Mouse (Mus musculus): ENCODE data around the gene Kif7. TPM values are rescaled to one million over a fixed set of nuclear protein-coding genes. Genes with fewer than 3 reads are reported as not detected.

Kif7 gene
- total and polyA plus RNA-seq, 3 experiments, result 4.7 to 7.4 (median 7.1) TPM

DNA sequence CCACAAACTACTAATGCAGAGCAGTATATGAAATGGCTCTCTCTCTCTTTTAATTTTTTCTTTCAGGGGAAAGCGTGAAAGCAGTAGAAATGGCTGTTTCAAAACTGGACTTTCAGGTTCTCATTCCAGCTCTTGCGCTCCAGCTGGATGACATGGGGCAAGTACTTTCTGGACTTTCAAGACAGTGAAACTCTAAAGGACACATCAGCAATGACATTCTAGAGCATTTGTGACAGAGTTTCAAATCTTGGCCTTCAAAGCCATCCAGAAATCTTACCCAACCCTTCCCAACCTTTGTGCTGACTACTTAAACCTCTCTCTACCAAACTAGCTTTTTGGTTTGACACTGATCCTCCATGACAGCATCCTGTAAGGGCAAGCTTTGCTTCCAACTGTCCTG, 23.4 kb upstream of the Kif7 start:
- Histone ChIP-seq H3K27ac (ENCODE audit: insufficient read depth, low read depth) (no peak overlapping the region), H3K27me3 (replicated peaks) (no peaks in the 10 kb centered on the region), H3K9ac (ENCODE audit: insufficient read depth, low read depth) (no peak overlapping the region), H3K9me3 (replicated peaks; ENCODE audit: low read length) (no peaks in the 10 kb centered on the region), H3K79me2 (replicated peaks; ENCODE audit: control insufficient read depth, extremely low read depth, insufficient read depth, poor library complexity, severe bottlenecking) (no peaks in the 10 kb centered on the region), H3K36me3 (replicated peaks in 1 of 2; ENCODE audit: control insufficient read depth in 1 of 2, insufficient read depth in 1 of 2, low read length in 1 of 2) (peaks cover 12 to 50% of the 10 kb centered on the region in 2 experiments), H3K4me3 (replicated peaks in 1 of 3; ENCODE audit: low read depth in 2 of 3, low read length in 2 of 3, poor library complexity in 1 of 3) (no peak overlapping the region), H3K4me2 (ENCODE audit: insufficient read depth, low read depth, poor library complexity, severe bottlenecking) (no peak overlapping the region), H3K4me1 (ENCODE audit: control insufficient read depth in 1 of 2, insufficient read depth in 2 of 2) (peaks cover 0 to 5% of the 10 kb centered on the region in 2 experiments; a peak in 2 of 4 replicates)
- TF ChIP-seq USF2 (conservative IDR thresholded peaks at IDR 0.05; ENCODE audit: low read depth, low read length), result no peak
- no peak for TF ChIP-seq KAT2A (IDR thresholded peaks at IDR 0.05; ENCODE audit: insufficient replicate concordance, low read length)
- no peak for TF ChIP-seq TCF12 (IDR thresholded peaks at IDR 0.05; ENCODE audit: low read depth, low read length)
- no peak for TF ChIP-seq PAX5 (IDR thresholded peaks at IDR 0.05; ENCODE audit: low read length)
- no peak for TF ChIP-seq ZC3H11A (IDR thresholded peaks at IDR 0.05; ENCODE audit: low read depth, low read length)
- no peak for TF ChIP-seq GABPA (IDR thresholded peaks at IDR 0.05; ENCODE audit: insufficient replicate concordance, low read depth, low read length)
- TF ChIP-seq MXI1 (IDR thresholded peaks at IDR 0.05; ENCODE audit: low read depth, low read length), result no peak
- TF ChIP-seq CHD1 (IDR thresholded peaks at IDR 0.05; ENCODE audit: low read depth, low read length), result no peak
- no peak for TF ChIP-seq ZMIZ1 (IDR thresholded peaks at IDR 0.05; ENCODE audit: low read depth, low read length)
- TF ChIP-seq E2F4 (IDR thresholded peaks at IDR 0.05; ENCODE audit: insufficient replicate concordance, low read depth, low read length), result no peak
- no peak for TF ChIP-seq NRF1 (IDR thresholded peaks at IDR 0.05; ENCODE audit: low read depth, low read length)
- no peak for TF ChIP-seq POLR2AphosphoS2 (IDR thresholded peaks at IDR 0.05; ENCODE audit: low read depth, low read length)
- no peak for TF ChIP-seq EP300 (IDR thresholded peaks at IDR 0.05; ENCODE audit: low read length)
- no peak for TF ChIP-seq UBTF (IDR thresholded peaks at IDR 0.05; ENCODE audit: low read depth, low read length)
- no peak for TF ChIP-seq CHD2 (IDR thresholded peaks at IDR 0.05; ENCODE audit: low read length)
- in situ Hi-C loops (cut with MboI; ENCODE audit: low pct_ligation_motif_present, low pct_unique_long_range_greater_than_20kb, low sequenced_read_pairs) (no loop called here), dilution Hi-C loops (cut with MboI; ENCODE audit: extremely low pct_ligation_motif_present, extremely low pct_unique_long_range_greater_than_20kb, low sequenced_read_pairs) (no loop called here)
- no peak for DNase-seq (ENCODE audit: extremely low read depth)

- Histone ChIP-seq H3K27me3 (replicated peaks) (peaks cover 2% of the 10 kb centered on the region), H3K36me3 (replicated peaks in 1 of 2; ENCODE audit: control insufficient read depth in 1 of 2, insufficient read depth in 1 of 2, low read length in 1 of 2) (peaks cover 12 to 50% of the 10 kb centered on the region in 2 experiments), H3K9ac (ENCODE audit: insufficient read depth, low read depth) (no peak overlapping the region), H3K4me1 (ENCODE audit: control insufficient read depth in 1 of 2, insufficient read depth in 2 of 2) (no peaks in the 10 kb centered on the region), H3K27ac (ENCODE audit: insufficient read depth, low read depth) (no peak overlapping the region), H3K4me3 (replicated peaks in 1 of 3; ENCODE audit: low read depth in 2 of 3, low read length in 2 of 3, poor library complexity in 1 of 3) (no peak overlapping the region), H3K4me2 (ENCODE audit: insufficient read depth, low read depth, poor library complexity, severe bottlenecking) (no peak overlapping the region), H3K79me2 (replicated peaks; ENCODE audit: control insufficient read depth, extremely low read depth, insufficient read depth, poor library complexity, severe bottlenecking) (no peaks in the 10 kb centered on the region), H3K9me3 (replicated peaks; ENCODE audit: low read length) (no peaks in the 10 kb centered on the region)
- dilution Hi-C loops (cut with MboI; ENCODE audit: extremely low pct_ligation_motif_present, extremely low pct_unique_long_range_greater_than_20kb, low sequenced_read_pairs), result no loop called here
- TF ChIP-seq USF1 (IDR thresholded peaks at IDR 0.05; ENCODE audit: low read depth, low read length), result no peak
- TF ChIP-seq JUND (conservative IDR thresholded peaks at IDR 0.05; ENCODE audit: low read depth, low read length), result no peak
- no peak for TF ChIP-seq RAD21 (IDR thresholded peaks at IDR 0.05; ENCODE audit: low read depth, low read length)
- TF ChIP-seq ZNF384 (IDR thresholded peaks at IDR 0.05; ENCODE audit: low read depth, low read length), result no peak
- TF ChIP-seq KAT2A (IDR thresholded peaks at IDR 0.05; ENCODE audit: insufficient replicate concordance, low read length), result no peak
- TF ChIP-seq NELFE (IDR thresholded peaks at IDR 0.05; ENCODE audit: low read depth, low read length), result no peak
- no peak for TF ChIP-seq USF2 (conservative IDR thresholded peaks at IDR 0.05; ENCODE audit: low read depth, low read length)
- no peak for TF ChIP-seq NRF1 (IDR thresholded peaks at IDR 0.05; ENCODE audit: low read depth, low read length)
- no peak for TF ChIP-seq MEF2A (IDR thresholded peaks at IDR 0.05; ENCODE audit: borderline replicate concordance, low read depth, low read length)
- no peak for TF ChIP-seq BHLHE40 (IDR thresholded peaks at IDR 0.05; ENCODE audit: low read depth, low read length)
- no peak for TF ChIP-seq CHD2 (IDR thresholded peaks at IDR 0.05; ENCODE audit: low read length)
- TF ChIP-seq POLR2A (IDR thresholded peaks at IDR 0.05; ENCODE audit: low read depth, low read length), result no peak
- no peak for TF ChIP-seq CTCF (conservative IDR thresholded peaks at IDR 0.05 in 1 of 2, IDR thresholded peaks at IDR 0.05 in 1 of 2; ENCODE audit: low read depth in 2 of 2, low read length in 2 of 2)
- TF ChIP-seq RCOR1 (conservative IDR thresholded peaks at IDR 0.05; ENCODE audit: low read depth, low read length), result no peak
- DNase-seq (ENCODE audit: extremely low read depth), result no peak
- in situ Hi-C loops (cut with MboI; ENCODE audit: low pct_ligation_motif_present, low pct_unique_long_range_greater_than_20kb, low sequenced_read_pairs), result no loop called here
Observed at GRCm38 (mm10) chr7:79736511-79736910, 21.0 kb upstream of the Kif7 start.

Measured in CH12.LX (cell line).